Mouse (Mus musculus) olfactory bulb, adult 2 months (tissue): Measurements from ENCODE around the gene Sh3rf3.

Experiments used
- CTCF ChIP-seq: fragments of 200-500 bp; IDR thresholded peaks from 2 replicates; pipeline ENCODE4 v1.5.1; 2012; ENCODE audit warnings: low read depth, mild to moderate bottlenecking, low read length, moderate library complexity; ENCODE audit not compliant: insufficient read depth
- POLR2A ChIP-seq: fragments of 200-500 bp; IDR thresholded peaks from 2 replicates; pipeline ENCODE4 v1.6.1; 2012; ENCODE audit warnings: mild to moderate bottlenecking, low read depth, low read length, moderate library complexity; ENCODE audit not compliant: insufficient read depth

DNA sequence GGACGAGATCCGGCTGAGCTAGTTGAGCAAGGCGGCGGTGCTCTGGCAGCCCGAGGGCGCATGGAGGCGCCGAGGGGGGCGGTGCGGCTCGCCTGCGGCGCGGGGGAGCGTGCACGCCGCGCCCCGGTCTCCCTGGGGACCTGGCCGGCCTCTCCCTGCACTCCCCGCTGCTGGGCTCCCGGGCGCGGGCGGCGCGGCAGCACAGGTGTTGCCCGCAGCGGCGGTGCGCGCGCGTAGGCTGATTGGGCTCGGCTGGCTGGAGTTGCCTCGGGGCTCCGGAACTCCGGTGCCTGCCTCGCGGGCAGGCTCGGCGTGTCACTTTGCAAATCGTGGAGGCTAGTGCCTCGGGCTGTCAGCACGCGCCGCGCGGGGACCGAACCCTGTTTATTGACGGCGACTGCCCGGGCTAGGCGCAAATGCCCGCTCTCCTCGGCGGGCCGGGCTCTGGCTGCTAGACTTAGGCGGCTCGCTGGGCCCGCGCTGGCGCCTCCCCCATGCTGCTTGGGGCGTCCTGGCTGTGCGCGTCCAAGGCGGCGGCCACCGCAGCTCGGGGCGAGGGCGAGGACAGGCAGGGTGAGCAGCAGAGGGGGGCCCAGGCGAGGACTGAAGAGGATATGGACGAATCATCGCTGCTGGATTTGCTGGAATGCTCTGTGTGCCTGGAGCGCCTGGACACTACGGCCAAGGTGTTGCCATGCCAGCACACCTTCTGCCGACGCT lies at the start of gene Sh3rf3:
- TF ChIP-seq CTCF (no peak), POLR2A (no peak)
